Mouse (Mus musculus) hematopoietic stem cell, adult 5-6 weeks (primary cell): ENCODE results near the gene Immp1l. TPM values are rescaled to one million over a fixed set of nuclear protein-coding genes. Genes with fewer than 3 reads are reported as not detected.
A peak's percentile ranks its signal among the peaks of the same experiment; 100 is the strongest.

Source experiments
- ATAC-seq, 2 experiments: fragments of 125-278 bp in 1 of 2; replicated peaks in 1 of 2; 2 replicates each; pipeline ENCODE4 v1.8.0; 2016 to 2017; ENCODE audit warnings: inconsistent platforms in 2 of 2, mild to moderate bottlenecking in 2 of 2, moderate number of reproducible peaks in 2 of 2, low read depth in 1 of 2, moderate TSS enrichment in 1 of 2; ENCODE audit not compliant: low FRiP score in 2 of 2, poor library complexity in 2 of 2, severe bottlenecking in 2 of 2, insufficient read depth in 1 of 2, low TSS enrichment in 1 of 2
- total RNA-seq: library from RNA; stranded (forward); fragments of 172-1452, 232-1000 nt; gene quantifications from 2 replicates; pipeline ENCODE4 v1.2.3, GENCODE M21; 2017

Gene Immp1l
- 47.7 and 52.5 TPM in 2 replicates for total RNA-seq

- ATAC-seq = peak; percentile 99
Observed at GRCm38 (mm10) chr2:105903896-105904756, at the start of gene Immp1l, which contains the start of gene Elp4. TSS of gene Immp1l (plus strand) at chr2:105904638. TSS of gene Elp4 (minus strand) at chr2:105904564.

DNA sequence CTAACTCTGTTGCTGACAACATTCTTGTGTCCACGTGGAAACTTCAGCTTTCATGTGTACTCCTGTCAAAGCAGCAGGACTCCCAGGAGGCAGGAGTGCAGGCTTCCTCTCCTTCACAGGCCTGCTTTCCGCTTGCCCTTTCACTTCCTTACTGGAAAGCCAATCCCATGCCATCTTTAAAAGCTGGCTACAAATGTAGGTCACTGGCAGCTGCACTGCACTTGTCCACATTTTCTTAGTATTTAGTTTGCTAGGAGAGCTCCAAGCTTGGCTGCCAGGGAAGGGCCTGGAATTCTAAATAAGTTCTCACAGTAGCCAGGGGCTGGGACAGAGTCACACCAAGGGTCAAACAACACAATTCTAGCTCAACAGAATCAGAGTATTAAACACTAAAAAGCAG, 49.7 kb upstream of the Immp1l start:
- ATAC-seq = no peak

DNA sequence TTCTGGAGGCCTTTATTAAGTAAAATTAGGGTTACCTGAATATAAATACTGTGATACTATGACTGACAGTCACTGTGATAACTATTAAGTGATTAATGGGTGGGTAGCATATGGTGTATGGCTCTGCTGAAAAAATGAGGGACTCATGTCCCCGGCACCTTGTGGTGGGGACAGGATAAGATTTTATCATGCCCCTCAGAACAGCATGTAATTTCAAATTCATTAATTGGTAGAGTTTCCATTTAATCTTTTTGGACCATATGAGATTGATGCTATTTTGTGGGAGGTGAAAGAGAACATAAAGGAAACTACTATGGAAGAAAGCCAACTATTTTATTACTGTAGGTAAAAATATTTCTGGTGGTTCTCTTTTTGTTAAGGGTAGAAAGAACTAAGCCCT, 31.0 kb upstream of the Immp1l start:
- no peak for ATAC-seq

- no peak for ATAC-seq
Observed at GRCm38 (mm10) chr2:105890816-105891215, 13.6 kb upstream of the Immp1l start.

GRCm38 (mm10) chr2:105904757-105905146, 314 bp downstream of the Immp1l start:
- peak; percentile 40 to 61 for ATAC-seq

GRCm38 (mm10) chr2:105908351-105908750, 3.9 kb downstream of the Immp1l start:
- no peak for ATAC-seq

DNA sequence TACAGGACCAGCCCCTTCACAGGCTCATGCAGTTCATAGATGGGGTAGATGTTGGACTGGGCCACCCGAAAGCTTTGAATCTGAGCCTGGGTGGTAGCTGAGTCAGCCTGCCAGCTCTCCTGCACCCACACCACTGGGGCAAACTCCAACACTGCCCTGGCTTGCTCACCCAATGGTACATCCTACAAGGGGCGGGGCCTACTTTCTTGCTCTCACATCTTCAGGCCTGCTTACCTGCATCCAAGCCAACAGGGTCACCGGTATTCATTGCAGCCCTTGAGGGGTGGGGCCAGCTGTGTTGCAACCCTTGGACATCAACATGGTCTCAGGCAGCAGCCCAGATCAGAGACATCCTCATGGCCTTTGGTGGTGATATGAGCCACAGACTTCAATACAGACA, 6.2 kb downstream of the Immp1l start:
- no peak for ATAC-seq

DNA sequence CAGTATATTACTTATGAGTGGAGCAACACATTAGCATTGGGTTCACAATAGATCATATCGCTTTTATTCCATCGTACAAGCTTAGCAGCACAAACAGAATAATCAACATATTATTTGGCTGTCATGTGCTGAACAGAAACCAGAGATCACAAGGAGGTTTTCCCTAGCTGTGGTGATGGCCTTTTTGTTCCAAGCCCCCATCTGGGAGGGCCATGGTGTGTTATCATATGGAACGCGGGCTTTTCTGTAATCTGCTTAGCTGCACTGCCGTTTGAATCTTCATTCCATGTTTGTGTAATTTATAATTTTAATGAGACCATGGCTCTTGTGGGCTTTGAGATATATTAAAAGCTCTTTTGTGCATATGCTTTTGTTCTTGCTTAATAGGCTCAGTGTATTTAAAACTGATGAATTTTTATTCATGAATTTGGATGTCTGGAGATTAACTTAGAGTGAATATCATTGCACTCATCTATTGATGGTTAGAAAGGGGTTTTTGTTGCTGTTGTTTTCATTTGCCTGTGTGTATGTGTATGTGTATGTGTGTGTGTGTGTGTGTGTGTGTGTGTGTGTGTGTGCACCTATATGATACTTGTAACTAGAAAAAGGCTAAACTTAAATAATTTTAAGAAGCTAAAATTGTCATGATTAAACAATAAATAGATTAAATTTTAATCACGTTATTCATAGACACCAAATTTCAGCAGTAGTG, 9.4 kb downstream of the Immp1l start:
- no peak for ATAC-seq

DNA sequence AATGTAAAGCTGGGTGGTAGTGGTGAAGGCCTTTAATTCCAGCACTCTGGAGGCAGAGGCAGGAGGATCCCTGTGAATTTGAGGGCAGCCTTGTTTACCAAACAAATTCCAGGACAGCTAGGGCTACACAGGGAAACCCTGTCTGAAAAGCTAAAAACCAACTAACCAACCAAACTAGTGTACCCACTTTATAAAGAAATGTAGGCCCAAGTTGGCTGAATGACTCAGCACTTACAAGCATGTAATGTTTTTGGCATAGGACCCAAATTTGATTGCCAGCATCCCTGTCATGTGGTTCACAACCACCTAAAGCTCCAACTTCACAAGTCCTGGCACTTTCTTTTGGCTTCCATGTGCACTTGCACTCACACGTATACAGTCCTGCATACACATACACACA, 12.2 kb downstream of the Immp1l start:
- no peak for ATAC-seq

DNA sequence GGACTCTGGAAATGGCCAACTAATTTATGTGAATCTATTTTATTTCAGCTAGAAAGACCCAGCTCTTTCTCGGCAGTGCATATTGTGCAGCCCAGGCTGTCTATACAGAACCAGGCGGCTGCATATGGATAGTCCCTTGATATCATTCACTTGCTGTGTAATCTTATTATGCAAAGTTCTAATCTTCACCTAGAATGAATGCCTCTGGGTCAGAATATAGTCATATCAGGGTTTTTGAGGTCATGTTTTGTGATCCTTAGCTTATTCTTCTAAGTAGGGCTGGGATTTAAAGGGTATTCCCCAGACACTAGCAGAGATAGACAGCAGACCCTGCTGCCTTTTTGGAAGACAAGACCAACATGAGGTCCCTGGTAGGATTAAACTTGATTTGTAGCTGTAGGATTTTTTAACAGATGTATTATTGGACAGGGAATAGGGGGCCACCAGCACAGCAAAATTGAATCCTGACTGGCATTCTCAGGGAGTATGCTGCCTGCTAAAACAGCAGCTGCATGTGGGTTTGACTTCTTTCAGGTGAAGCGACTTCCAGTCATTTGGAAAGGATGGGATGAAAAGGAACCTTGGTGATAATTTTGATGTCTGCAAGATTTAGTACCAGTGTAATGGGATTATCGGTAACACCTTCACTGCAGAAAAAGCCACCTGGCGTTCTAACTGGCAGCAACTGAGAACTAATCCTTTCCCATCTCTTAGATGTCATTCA, 13.3 kb downstream of the Immp1l start:
- ATAC-seq = no peak

DNA sequence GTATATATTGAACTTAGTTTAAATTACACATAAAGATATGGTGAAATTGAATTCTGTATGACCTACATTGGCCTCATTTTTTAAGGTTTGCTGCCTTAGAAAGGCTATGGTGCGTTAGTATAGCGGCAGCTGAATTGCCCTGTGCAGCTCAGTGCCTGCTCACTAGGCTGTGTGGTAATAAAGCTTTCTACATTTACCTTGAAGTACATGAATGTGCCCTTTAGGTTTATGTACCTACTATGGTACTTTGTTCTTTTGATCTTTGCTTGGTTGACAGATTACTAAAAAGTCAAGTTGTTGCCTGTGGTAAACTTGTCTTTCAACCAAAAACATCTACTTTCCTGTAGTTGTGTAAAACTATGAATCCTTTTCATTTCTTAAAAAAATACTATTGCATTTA, 45.7 kb downstream of the Immp1l start:
- no peak for ATAC-seq

GRCm38 (mm10) chr2:105951350-105951940, 47.0 kb downstream of the Immp1l start:
- no peak for ATAC-seq

DNA sequence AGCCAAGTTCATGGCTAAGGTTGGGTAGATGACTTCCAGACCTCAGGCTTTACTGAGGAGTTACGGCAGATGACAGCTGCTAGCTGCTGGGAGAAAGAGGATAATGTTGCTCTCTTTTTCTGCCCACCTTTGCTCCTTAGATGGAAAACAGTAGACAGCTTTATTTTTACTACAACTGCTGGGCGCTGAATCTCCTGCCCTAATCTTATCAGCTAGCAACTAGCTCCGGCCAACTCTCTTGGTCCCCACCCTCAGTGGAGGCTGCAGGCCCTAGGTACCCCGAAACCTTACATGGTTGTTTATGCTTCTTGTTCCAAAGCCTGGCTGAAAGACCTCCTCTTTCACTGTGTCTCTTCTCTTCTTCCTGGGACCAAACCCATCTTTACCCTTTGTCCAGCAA, 49.4 kb downstream of the Immp1l start:
- no peak for ATAC-seq

GRCm38 (mm10) chr2:105963447-105963846, 59.0 kb downstream of the Immp1l start:
- no peak for ATAC-seq

DNA sequence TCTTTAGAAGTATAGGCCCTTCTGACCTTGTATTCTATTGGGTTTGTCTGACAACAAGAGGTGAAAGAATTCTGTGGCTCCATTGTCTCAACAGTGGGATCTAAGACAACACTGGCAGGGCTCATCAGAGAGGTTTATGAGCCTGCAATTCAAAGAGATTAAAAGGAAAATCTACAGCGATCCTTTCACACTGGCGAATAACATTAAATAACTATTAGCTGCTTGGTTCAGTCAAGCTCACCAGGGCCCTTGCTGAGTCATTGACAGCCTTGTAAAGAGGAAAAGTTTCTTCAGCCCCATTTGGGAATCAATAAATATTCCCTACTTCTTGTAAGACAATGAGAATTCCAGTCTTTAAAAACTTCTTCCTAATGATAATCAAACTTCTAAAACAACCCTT, 69.5 kb downstream of the Immp1l start:
- no peak for ATAC-seq

DNA sequence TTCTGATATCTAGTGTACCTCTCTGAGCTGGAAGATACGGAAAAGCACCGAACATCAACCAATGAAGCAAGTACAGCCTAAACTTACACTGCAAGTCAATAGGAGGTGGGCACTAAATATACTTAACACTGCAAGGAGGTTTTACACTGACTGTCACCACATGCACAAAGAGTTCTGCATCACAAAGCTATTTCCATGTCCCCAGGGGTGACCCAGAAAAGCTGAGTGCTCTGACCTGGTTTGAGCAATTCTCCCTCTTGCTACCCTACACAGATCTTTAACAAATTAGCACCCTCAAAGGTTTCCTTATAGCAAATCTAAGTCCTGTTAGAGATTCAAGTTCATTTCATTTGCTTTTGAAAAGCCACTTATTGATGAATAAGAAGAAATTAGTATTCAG, 73.6 kb downstream of the Immp1l start:
- no peak for ATAC-seq

GRCm38 (mm10) chr2:105985206-105985605, 80.8 kb downstream of the Immp1l start:
- ATAC-seq = no peak

DNA sequence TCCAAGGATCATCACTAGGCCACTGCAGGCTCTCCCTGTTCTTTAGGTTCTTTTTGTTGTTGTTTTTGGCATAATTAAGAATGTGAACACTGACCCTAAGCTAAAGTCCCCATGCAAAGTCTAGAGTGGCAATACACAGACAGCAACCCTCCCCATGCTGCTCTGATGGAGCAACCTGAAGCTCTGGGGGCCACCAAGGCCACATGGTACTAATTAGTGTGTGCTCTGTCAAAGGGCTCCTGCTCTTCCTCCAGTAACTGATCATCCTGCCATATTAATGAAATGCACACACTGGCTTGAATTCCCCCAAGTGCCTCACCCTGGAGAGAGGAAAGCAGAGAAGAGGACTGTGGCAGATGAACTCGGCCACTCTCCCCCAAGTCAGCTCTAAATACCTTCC, 82.7 kb downstream of the Immp1l start:
- ATAC-seq = no peak
